Mouse (Mus musculus): ENCODE data around the gene Thsd1. TPM values are rescaled to one million over a fixed set of nuclear protein-coding genes. Genes with fewer than 3 reads are reported as not detected.

Gene Thsd1
- 1 to 10 TPM; 2.1 to 2.3 TPM for total RNA-seq (2021)
- long read RNA-seq, experiment 1, full-length matches to known transcripts = 3 of 5 reads
- long read RNA-seq, experiment 1, partial matches to known transcripts = 2 of 5 reads
- long read RNA-seq, experiment 1, other reads (novel, unspliced or antisense) = 0 of 5 reads
- long read RNA-seq, experiment 2, partial matches to known transcripts = 0 of 2 reads
- long read RNA-seq, experiment 2, other reads (novel, unspliced or antisense) = 2 of 2 reads

- DNase-seq (ENCODE audit: low spot score in 2 of 2) = peak; percentile 55 to 63
These were observed at the start of gene Thsd1 for GRCm38 (mm10) chr8:22227061-22227877. Gene Thsd1 (plus strand): TSS chr8:22227313.

GRCm38 (mm10) chr8:22184884-22185283, 42.2 kb upstream of the Thsd1 start:
- no peak for DNase-seq (ENCODE audit: low spot score in 2 of 2)

GRCm38 (mm10) chr8:22185431-22186397, 41.4 kb upstream of the Thsd1 start, which contains the start of gene Ckap2:
Gene Ckap2 (minus strand): TSS chr8:22185819.
- peak; percentile 84 to 86 for DNase-seq (ENCODE audit: low spot score in 2 of 2)

GRCm38 (mm10) chr8:22192660-22193431, 34.3 kb upstream of the Thsd1 start, which contains the start of gene Vps36:
Gene Vps36 (plus strand): TSS chr8:22192809.
- DNase-seq (ENCODE audit: low spot score in 2 of 2) = peak; percentile 94 to 96

- DNase-seq (ENCODE audit: low spot score in 2 of 2) = no peak
These were observed 33.6 kb upstream of the Thsd1 start for GRCm38 (mm10) chr8:22193432-22194010.

- DNase-seq (ENCODE audit: low spot score in 2 of 2) = no peak
These were observed 29.2 kb upstream of the Thsd1 start for GRCm38 (mm10) chr8:22197914-22198313.

- no peak for DNase-seq (ENCODE audit: low spot score in 2 of 2)
These were observed 27.6 kb upstream of the Thsd1 start for GRCm38 (mm10) chr8:22199481-22199880.

- DNase-seq (ENCODE audit: low spot score in 2 of 2) = no peak
These were observed 19.6 kb upstream of the Thsd1 start for GRCm38 (mm10) chr8:22207535-22207934.

GRCm38 (mm10) chr8:22209012-22209411, 18.1 kb upstream of the Thsd1 start:
- no peak for DNase-seq (ENCODE audit: low spot score in 2 of 2)

- DNase-seq (ENCODE audit: low spot score in 2 of 2) = peak in 1 of 2 experiments; percentile 52
These were observed 12.3 kb upstream of the Thsd1 start for GRCm38 (mm10) chr8:22214826-22215225.

- DNase-seq (ENCODE audit: low spot score in 2 of 2) = no peak
These were observed 752 bp upstream of the Thsd1 start for GRCm38 (mm10) chr8:22226361-22226760.

GRCm38 (mm10) chr8:22228621-22229020, 1.5 kb downstream of the Thsd1 start:
- DNase-seq (ENCODE audit: low spot score in 2 of 2) = no peak

- DNase-seq (ENCODE audit: low spot score in 2 of 2) = no peak
These were observed 15.9 kb downstream of the Thsd1 start for GRCm38 (mm10) chr8:22242986-22243385.

GRCm38 (mm10) chr8:22245663-22246062, 18.6 kb downstream of the Thsd1 start:
- DNase-seq (ENCODE audit: low spot score in 2 of 2) = no peak

- no peak for DNase-seq (ENCODE audit: low spot score in 2 of 2)
These were observed 20.8 kb downstream of the Thsd1 start for GRCm38 (mm10) chr8:22247956-22248355.

- no peak for DNase-seq (ENCODE audit: low spot score in 2 of 2)
These were observed 22.0 kb downstream of the Thsd1 start for GRCm38 (mm10) chr8:22249080-22249479.

- DNase-seq (ENCODE audit: low spot score in 2 of 2) = no peak
These were observed 31.9 kb downstream of the Thsd1 start for GRCm38 (mm10) chr8:22258946-22259450.

GRCm38 (mm10) chr8:22259531-22259930, 32.4 kb downstream of the Thsd1 start:
- DNase-seq (ENCODE audit: low spot score in 2 of 2) = no peak

- DNase-seq (ENCODE audit: low spot score in 2 of 2) = no peak
These were observed 33.1 kb downstream of the Thsd1 start for GRCm38 (mm10) chr8:22260091-22260722.
